Mouse (Mus musculus) leukemia stem cell, adult 10-12 weeks (primary cell): Measurements from ENCODE around the gene Dgki. TPM values are rescaled to one million over a fixed set of nuclear protein-coding genes. Genes with fewer than 3 reads are reported as not detected.

ENCODE experiments used
- polyA plus RNA-seq: library from polyadenylated mRNA; stranded (reverse); fragments of >175 nt; gene quantifications from 2 replicates; pipeline ENCODE4 v1.2.3, GENCODE M21; 2012; ENCODE audit warnings: low replicate concordance

Gene Dgki
- polyA plus RNA-seq, result 0.53 and 1.3 TPM in 2 replicates

GRCm38 (mm10) chr6:37299562-37300390 is at the start of gene Dgki:
Gene Dgki (minus strand): TSS chr6:37300184.

GRCm38 (mm10) chr6:36809747-36810285 is 490.2 kb downstream of the Dgki start, which contains the start of gene Ptn:
Gene Ptn (minus strand): TSS chr6:36810220.

Other genes with a start within 250 kb of the Dgki start
- gene Creb3l2, start 142.0 kb upstream of the Dgki start, polyA plus RNA-seq, result 3.9 and 4.1 TPM in 2 replicates
- gene Akr1d1, start 230.0 kb upstream of the Dgki start, polyA plus RNA-seq, result not detected in 2 replicates